Mouse (Mus musculus) adrenal gland, adult 18-20 months (tissue): ENCODE results near the gene Cep112. TPM values are rescaled to one million over a fixed set of nuclear protein-coding genes. Genes with fewer than 3 reads are reported as not detected.

ENCODE experiments used
- DNase-seq, 2 experiments: peaks; one replicate each; pipeline ENCODE4 v3.0.0; 2021 to 2022; ENCODE audit warnings: low spot score in 2 of 2
- total RNA-seq, 2 experiments: library from RNA; stranded (reverse); gene quantifications; 1 replicate in 1 of 2; 2 replicates in 1 of 2; pipeline ENCODE4 v1.2.3; 2021

Gene Cep112
- total RNA-seq, 2 experiments from 2014 or later: 7.1 to 11.9 TPM

DNA sequence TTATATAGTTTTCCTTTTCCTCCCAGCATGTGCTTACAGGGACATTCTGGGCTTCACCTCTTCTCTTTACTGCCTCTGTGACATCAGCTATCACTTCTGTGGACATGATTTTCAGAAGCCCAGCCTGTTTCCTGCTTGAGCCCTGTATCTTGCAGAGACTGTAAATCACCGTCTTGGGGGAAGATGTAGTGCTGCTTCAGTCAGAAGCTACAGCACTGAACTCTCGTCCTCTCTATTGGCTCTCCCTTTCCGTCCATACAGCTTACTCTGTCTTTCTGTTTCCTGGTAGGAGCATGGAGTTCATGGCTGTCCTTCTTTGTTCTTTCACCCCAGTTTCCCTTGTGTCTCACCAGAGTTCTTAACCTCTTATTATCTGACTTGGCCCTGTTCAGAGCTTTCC is 352.2 kb downstream of the Cep112 start:
- no peak for DNase-seq

- DNase-seq: peak in 1 of 2 experiments; percentile 12
Measured at GRCm38 (mm10) chr11:108780271-108781250, 355.6 kb downstream of the Cep112 start.

DNA sequence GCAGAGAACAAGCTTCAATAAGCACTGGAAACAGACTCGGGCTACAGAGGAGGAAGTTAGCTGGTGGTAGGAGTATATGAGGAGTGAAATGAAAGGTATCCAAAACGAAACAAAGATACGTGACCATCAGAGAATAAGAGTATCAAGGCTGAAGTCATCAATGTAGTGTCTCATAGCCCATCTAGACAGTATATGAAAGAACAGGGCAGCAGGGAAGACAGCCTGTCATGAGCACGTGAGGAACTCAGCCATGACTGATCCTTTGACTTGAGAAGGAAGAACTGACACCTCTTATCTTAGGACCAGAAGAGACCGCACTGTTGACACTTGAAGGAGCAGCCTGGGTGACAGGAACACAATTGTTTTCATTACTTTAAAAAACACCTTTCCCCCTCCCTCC is 373.4 kb downstream of the Cep112 start:
- no peak for DNase-seq

- DNase-seq: no peak
Measured at GRCm38 (mm10) chr11:108799695-108800094, 374.7 kb downstream of the Cep112 start.

DNA sequence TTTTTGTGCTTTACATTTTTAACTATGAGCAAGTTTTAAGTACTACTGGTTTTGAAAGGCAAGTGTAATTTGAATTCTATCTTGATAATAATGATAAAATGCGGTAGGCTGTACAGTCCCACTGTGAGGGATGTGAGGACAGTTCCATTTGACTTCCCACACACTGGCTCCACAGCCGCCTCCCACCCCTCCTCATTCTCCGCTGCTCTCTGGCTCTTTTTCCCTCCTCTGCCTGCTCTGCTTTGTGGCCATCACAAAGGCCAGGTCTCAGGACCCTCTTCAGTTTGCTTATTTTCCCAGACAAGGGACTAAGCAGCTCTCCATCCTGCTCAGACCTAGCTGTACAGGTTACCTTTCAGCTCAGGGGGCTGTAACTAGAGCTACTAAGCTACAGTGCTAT is 379.0 kb downstream of the Cep112 start:
- DNase-seq: no peak

GRCm38 (mm10) chr11:108805947-108806346 is 381.0 kb downstream of the Cep112 start:
- DNase-seq: no peak

DNA sequence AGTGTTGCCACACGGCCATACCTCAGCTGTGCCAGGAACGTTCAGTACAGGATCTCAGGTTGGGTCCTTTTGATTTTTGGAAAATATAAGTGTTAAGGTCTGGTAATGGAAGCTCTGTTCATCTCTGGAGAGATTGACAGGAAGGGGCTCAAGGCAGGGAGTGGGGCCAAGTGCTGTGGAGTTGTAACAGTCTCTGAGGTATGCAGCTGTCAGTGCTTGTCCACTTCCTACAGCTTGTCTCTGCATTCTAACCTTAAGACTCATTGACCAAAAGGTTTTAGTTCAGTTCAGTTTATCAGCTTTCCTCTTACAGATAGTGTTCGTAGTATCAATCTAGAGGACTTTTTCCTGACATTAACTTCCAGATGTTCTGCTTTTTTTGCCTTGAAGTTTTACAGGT is 384.6 kb downstream of the Cep112 start:
- no peak for DNase-seq

DNA sequence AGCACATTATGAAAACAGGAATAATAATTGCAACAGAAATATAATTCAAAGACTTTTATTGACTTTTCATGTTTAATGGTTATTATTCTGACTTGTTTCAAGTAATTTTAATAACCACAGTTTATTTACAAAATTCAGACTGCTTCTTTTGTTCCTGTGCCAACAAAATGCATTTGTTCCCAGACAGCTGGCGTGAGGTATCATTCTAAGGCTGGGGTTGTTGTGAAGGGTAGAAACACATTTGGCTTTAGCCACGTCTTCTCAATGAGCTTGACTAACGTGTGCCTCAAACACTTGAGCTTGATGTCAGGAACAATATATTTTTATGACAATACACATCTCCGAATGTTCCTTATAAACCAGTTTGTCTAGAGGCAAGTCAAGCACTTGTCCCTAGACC is 396.8 kb downstream of the Cep112 start:
- DNase-seq: no peak

GRCm38 (mm10) chr11:108822257-108822656 is 397.3 kb downstream of the Cep112 start:
- no peak for DNase-seq

DNA sequence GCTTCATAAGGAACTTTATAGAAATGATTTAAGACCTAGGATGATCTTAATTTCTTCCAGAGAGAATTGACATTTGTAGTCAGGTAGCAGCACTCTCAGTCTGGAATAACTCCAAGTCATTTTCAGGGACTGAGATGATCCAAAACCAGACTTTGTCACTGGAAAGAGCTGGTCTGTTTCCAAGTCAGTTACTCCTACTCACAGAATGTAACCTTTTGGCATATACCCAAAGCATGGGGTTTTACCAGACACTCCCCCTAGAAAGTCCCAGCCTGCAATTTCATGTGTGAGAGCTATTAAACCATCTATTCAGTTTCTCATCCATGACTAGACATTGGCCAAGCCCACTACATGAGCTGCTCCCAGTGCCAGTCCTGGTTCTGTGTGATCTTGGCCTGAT is 402.3 kb downstream of the Cep112 start:
- DNase-seq: no peak

- DNase-seq: no peak
Measured at GRCm38 (mm10) chr11:108828374-108829025, 403.5 kb downstream of the Cep112 start.

DNA sequence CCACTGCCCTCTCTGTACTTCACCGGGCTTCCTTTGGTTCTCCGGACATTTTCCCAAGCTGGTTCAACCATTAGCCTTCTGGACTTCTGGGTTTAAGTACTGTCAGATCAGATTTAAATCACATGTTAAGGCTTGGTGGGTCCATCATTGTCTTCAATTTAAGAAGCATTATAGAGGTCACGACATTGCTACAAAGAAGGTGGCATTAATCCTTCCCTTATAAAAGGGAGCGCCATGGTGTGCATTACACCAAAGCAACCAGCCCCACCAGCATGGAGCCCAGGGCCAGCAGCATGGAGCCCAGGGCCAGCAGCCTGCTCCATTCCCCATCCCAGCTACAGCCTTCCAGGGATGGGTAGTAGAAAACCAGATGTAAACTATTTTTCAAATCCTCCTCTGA is 411.7 kb downstream of the Cep112 start:
- DNase-seq: no peak

- no peak for DNase-seq
Measured at GRCm38 (mm10) chr11:108840195-108840594, 415.2 kb downstream of the Cep112 start.

DNA sequence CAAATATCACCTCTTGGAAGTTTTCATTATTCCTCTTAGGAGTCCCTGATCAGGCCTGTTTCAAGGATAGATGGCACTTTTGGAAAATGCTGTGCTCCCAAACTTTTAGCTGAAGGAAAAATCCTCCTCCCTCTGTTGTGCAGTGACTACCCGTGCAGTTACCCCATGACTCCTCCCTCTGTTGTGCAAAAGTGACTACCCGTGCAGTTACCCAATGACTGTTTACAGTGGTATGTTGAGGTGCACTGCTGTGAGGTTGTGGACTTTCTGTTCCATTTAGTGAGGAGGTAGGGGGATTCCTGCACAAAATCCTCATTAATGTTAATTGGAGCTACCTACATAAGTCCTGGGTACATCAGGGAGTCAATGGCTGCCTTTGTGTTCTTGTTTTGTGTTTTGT is 417.8 kb downstream of the Cep112 start:
- no peak for DNase-seq

DNA sequence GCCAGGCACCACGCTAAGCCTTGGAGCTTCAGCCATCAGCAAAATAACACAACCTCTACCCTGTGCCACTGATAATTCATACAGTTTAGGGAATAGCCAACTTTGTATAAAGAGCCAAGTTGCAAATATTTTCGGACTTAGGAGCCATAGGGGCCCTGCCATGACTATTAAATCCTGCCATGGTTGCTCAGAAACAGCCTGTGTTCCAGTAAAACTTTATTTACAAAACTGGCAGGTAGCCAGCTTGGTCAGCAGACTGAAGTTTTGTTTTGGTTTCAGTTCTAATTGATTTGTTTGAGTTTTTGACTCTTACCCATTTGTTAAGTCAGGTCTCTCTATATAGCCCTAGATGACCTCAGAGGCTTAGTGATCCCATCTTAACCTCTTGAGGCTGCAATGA is 421.0 kb downstream of the Cep112 start:
- no peak for DNase-seq

- no peak for DNase-seq
Measured at GRCm38 (mm10) chr11:108846479-108846878, 421.5 kb downstream of the Cep112 start.

GRCm38 (mm10) chr11:108851771-108852170 is 426.8 kb downstream of the Cep112 start:
- DNase-seq: no peak

GRCm38 (mm10) chr11:108857254-108857653 is 432.3 kb downstream of the Cep112 start:
- DNase-seq: no peak

GRCm38 (mm10) chr11:108857678-108858338 is 432.8 kb downstream of the Cep112 start:
- DNase-seq: no peak

DNA sequence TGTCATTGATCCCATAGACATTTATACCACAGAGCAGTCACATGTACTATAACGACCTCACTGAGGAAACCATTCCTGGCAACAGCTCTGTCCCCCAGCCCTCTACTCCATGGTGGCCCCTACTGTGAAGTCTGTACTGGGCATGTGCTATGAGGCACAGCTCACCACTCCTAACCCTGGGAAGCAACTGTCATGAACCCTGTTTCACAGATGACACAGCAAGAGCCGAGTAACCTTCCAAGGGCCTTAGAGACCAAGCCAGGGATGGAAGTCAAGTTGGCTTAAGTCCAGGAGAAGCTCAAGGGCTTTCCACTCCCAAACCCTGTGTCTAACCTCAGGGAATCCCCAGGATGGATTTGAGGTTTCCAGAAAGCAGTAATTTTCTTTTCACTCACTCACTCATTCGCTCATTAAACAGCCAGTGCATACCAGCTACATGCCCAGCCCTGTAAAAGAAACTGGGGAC is 433.4 kb downstream of the Cep112 start:
- no peak for DNase-seq

DNA sequence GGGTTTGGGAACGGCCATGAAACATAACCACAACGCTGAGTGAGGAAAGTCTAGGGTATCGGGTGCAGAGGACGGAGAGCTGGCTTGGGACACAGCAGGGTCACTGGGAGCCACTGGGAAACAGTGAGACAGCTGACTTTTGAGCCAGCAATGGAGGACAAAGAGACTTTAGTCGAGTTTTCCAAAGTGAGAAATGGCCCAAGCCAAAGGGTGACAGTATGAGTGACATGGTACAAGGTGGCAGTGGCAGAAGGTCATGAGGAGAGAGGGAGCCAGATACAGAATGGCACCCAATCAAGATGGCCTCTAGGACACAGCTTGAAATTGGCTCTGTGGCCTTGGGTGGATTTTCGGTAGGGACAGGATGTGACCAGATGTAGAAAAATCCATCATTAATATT is 433.9 kb downstream of the Cep112 start:
- DNase-seq: no peak

DNA sequence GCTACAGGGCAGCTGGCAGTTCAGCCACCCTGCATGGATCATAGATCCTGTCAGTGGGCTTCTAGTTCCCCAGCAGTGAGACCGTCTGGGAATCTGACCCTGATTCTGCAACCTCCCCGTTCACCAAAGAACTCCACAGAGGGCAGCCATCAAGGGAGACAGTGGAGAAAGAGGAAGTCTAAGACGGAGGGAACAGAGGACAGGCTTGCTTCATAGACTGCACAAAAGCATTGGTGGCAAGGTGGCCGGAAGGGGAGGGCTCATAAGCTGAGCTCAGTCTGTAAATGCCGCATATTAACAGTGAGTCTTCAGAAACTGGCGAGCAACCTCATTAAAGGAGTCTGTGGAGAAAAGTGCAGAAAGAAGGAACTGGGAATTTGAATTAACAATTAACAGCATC is 437.4 kb downstream of the Cep112 start:
- DNase-seq: no peak
